Mouse (Mus musculus) induced T-regulatory cell, adult 2 months (primary cell): ENCODE data around the gene Pced1b.

Experiments used
- DNase-seq: peaks from one replicate; pipeline ENCODE4 v3.0.0-alpha.2; 2012; ENCODE audit warnings: low read depth

Gene Pced1b

DNA sequence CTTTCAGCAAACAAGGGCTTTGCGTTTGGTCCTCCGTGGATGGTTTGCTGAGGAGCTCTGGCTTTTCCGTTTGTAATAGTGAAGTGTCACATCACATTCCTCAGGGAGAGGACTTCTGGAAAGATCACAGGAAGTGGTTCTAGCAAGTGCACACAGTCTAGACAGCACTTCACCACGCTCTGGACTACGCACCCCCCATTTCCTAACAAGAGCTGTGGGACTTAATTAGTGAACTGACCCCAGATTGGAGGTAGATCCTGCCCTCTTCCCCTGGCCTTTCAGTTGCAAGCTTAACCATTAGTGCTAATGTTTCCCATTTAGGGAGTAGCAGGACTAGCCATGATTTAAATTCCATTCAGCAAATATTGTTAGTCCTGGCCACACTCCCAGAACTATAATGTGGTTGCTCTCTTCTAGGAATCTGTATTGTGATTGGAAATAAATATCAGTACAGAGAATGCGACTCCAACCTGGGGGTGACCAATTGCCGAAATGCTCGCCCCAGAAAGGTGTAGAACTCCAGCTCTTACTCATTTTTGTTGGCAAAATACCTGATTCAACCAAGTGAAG, 10.4 kb downstream of the Pced1b start:
- no peak for DNase-seq

DNA sequence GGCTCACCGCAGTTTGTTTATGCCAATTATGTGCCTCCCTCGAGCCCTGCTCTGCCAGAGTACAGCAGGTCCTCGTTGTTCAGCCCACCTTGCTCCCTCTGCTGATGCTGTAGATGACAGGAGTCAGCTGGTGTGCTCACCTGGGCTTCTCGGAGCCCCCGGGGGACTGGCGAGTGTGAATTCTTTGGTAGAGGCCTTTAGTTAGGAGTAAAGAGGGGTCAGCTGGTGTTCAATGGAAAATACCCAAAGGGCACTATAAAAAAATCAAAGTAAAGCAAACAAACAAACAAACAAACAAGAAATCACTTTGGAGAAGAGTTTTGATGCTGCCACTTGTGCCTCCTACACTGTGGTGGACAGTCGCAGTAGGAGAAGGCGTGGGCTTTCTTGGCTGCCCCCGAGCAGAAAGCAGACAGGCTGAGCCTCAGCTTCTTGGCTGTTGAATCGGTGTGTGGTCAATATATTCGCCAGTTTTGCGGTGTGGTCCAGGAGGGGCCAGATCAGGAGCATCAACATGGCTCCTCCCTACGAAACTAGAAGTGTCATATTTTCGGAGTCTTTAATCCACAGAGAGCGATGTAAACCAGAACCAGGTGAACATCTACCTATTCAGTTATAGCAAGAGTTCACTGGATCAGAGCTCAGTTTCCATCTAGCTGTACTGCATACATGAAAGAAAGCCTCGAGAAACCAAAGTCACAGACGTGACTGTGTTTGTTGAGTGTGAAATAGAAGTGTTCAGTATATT, 11.8 kb downstream of the Pced1b start:
- no peak for DNase-seq

DNA sequence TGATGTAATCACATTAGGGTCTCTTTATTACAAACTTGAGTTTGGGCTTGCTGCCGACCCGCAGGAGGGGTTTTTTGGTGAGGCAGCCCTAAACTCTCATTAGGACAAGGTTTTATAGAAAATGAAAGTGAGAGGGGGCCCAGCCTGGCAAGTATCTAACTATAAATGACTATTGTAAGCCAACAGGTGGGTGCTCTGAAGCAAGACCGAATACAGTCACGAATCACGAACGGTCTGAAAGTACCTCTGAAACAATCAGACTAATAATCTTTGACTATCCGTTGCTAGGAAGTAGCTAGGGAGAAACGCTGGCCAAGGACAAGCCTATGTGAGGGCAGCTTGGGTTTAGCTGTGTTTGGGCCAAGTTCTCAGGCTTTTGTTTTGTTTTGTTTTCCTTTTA, 12.4 kb downstream of the Pced1b start:
- no peak for DNase-seq

DNA sequence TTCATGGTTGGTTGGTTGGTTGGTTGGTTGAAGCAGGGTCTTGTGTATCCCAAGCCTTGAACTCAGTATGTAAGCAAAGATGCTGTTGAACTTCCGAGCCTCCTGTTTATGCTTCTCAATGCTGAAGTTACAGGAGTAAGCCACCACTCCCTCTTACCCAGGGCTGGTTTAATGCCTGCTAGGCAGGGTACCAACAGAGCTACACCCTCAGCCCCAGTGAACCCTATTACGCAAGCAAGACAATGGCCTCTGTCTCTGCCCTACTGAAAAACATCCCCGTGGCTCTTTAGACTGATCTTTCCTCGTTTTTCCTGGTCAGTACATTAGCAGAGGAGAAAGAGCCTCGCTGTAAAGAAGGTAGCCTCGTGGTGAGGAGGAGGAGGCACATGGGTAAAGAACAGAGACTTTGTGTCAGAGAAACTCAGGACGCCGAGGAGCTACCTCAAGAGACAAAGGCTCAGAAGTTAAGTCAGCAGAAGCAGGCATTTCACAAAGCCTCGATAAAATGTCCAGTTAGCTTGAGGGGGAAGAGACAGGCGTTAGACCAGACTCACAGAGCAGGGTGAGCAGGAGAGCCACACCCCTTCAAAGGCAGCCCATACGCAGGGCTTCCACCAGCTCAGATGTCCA, 13.2 kb downstream of the Pced1b start:
- no peak for DNase-seq

DNA sequence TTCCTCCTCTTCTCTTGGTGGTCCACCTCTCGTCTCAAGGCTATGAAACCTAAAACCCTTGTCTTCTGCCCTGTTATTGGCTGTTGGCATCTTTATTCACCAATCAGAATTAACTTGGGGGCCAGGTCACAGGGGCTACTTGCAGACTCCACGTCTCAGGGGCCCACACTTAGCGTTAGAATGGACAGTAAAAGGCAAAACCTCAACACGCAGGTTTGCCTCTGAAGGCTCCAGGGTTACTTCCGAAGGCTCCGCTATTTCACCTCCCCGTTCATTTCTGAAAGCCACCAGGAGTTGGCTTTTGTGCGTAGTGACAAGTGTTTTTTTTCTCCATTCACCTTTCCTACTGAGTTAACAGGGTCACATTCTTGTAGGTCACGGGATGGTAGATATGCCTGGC, 15.3 kb downstream of the Pced1b start:
- DNase-seq = no peak

DNA sequence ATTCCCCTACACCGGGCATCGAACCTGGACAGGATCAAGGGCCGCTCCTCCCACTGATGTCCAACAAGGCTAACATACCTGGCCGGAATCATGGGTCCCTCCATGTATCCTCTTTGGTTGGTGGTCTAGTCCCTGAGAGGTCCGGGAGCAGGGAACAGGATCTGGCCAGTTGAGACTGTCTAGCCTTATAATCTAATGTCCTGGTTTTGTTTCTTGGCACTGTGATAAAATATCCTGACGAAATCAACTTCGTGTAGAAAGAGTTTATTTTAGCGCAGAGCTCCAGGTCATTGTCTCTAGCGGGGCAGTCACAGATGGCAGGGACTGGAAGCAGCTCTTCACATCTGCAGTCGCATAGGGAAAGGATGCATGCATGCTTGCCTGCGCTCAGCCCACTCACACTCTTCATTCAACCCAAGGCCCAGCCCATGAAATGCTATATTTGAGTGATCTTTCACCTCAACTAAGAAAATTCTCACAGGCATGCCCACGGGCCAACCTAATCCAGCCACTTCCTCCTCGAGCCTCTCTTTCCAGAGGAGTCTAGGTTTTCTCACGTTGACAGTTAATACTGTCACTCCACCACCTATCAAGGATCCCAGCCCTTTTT, 19.4 kb downstream of the Pced1b start:
- no peak for DNase-seq

DNA sequence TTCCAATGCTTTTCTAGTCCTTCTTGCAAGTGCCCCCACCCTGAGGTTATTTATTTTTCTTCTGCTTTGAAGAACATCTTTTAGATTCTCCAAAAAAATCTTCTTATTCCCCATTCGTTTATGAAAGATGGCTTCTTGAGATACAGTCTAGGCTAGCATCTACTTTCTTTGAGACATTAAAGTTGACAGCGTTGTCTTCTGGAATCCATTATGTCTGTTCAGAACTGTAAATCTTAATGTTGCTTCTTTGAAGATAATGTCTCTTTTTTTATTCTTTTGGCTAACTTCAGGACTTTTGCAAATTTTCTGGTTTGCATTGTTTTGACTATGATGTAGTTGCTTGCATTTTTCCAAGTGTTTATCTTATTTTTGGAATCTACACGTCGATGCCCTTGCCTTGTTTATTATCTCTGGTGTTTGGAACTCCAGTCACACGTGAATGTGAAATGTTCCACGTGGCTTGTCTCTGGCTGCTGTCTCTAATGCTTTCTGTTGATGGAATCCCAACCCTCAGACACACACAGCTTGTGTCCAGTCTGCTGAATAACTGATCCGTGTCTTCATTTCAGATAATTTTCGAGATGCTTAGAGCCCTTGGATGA, 20.3 kb downstream of the Pced1b start:
- no peak for DNase-seq

DNA sequence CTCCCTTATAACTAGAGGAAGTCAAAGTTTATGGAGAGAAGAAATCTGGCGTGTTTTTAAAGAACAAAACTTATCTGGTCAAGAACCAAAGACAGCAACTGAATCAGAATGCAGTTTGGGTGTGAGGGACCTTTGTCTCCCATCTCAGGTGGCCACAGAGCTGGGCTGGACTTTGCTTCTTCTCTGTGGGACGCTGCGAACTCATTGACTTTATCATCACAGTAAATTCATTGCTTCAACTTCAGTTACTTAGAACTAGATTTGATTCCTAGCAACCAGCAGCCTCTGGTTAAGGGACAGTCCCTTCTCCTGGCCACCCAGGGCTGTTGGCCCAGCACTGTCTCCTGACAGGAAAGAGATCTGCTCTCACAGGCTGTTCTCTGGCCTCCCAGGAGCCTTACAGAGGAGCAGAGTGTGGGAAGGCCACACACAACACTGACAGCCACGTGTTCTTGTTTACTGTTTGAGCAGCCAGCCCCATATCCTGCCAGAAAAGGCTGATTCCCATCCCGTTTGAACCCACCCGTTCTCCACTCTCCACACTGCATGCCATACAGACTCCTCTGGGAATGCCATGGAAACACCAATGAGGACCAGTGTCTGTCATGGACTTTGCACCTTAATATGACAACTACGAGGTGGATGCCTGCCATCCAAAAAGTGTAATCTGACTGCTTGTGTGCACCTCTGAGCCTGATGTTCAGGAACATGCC, 25.2 kb downstream of the Pced1b start:
- no peak for DNase-seq

DNA sequence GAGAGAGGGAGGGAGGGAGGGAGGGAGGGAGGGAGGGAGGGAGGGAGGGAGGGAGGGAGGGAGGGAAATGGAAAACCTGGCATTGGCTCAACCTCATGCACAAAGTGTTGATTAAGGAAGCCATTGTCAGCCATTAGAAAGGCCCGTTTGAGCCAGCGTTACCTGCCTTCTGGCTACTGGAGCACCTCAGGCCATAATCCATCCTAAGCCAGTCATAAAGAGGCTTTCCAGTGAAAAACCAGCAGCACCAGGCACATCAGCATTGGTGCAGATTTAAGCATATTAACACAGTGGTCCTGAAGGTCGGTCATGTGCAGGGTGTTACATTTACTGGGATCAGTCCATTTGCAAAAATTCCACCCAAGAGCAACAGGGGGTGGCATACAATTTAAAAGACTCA, 25.9 kb downstream of the Pced1b start:
- no peak for DNase-seq

DNA sequence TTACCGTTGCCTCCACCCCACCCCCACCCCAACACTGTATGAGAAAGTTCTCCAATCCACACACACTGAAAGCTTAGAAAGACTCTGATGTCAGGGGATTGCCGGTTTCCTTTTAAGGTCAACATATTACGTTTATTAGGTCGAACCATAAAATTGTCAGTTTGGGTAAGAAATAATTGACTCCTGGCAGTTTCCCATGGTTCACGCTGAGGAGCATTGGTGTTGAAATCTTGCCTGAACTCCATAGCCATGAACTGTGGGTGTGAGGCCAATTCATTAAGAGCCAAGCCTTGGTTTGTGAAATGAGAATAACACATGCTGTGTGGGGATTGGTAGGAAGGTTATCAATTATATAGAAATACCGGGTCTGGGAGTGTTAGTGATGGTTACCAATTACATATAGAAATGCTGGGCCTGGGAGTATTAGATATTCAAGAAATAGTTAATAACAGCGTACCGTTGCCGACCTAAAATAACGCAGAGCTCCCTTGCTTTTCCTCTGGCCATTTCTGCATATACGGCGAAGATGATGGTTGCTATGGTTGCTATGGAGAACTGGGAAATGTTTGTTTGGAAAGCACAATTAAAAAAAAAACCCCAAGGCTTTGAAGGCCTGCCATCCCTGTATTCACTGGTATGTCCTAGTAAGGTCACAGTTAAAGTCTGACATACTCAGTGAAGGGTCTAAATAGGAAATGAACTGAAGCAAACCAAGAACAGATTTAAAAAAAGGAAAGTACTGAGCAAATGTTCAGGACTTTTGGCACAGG, 28.9 kb downstream of the Pced1b start:
- DNase-seq = no peak

DNA sequence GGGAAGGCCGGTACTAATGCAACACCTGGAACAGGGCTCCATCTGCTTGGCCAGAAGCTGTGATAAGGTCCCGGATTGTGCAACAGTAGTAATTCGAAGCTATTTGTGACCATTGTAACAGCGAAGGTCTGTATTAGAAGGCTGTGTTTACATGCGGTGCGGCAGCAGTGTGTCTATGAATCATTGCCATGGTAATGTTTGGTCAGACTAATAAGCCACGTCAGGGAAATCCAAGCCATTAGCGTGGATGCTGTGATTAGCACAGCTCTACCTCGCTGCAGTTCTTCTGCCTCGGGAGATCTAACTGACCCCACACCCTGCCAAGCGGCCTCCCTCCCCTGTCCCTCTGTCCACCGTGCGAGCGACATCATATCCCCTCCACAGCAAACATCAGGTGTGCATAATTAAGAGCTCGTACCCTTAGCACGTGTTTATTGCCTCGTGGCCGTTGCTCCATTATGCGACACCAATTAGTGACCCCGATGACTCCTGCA, 29.8 kb downstream of the Pced1b start:
- no peak for DNase-seq

DNA sequence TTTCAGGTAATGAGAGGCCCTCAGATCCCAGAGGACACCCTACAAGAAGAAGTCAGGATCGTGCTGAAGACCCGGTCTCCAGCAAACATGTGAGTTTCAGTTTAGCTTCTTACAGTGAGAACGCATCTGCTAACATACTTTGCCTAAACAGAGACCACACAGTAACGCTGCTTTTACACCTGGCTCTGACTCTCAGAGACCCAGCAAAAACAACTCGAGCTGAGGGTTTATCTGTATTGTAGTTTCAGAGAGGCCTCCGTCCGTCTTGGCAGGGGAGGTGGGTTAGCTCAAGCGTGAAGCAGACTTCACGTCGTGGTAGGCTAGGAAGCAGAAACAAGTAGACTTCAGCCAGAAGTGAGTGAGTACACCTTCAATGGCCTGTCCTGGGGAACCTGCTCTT, 30.4 kb downstream of the Pced1b start:
- no peak for DNase-seq

DNA sequence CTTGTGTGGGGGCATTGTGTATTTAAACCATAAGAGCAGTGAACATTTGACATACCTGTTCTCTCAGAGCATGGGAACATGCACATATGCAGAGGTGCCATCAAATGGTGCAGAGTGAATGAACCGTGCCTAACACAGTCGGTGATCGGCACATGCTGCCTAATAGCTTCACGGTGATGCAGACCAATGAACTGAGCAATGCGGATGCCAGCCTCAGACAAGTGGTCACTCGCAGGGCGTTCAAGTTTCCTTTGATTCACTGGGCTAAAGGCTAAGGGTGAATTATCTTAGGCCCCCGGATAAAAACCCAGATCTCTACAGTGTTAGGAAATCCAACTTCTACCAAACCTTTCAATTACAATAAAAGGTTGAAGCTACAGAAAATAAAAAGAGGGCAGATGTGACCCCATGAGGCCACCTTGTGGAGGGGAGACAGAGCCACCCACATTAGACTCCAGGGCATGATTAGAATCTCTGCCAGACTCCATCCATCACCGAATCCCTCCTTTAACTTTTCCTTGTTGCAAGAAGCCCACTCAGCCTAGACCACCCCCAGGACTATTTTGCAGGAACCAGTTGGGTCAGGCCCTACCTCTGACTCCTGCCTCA, 31.5 kb downstream of the Pced1b start:
- no peak for DNase-seq

DNA sequence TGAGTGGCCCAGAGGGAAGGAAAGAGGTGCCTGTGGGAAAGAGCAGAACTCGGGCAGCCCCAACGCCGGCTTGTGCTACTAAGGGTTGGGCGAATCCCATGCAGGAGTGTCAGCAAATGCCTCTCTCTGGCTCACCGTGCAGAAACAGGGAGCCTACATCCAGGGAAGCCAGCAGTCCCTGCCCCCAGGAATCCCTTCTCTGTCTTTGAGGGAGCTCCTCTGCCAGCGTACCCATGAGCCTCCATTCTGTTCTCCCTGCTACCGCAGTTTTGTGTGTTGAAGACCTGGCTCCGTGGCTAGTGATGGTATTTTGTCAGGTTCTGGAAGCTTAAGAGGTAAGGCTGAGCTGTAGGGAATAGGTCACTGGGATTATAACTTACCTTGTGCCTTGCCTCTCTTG, 33.2 kb downstream of the Pced1b start:
- DNase-seq = no peak

DNA sequence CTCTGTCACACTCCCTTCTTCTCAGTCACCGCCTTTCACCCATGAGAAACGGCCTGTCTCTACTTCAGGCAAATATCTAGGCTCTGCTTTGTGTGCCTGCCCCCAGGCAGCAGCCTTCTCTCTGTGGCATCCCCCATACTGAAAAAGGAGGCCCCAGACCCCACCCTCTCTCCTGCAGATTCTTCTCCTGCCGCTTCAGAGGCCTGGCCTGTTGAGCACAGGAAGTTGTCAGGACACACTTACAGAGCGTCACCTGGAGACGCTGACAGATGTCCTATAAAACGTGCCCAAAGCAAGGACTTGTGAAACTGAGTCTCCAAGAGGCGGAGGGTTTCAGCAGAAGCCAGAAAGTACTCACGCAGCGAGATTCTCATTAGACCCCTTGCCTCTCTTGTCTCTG, 33.9 kb downstream of the Pced1b start:
- DNase-seq = no peak

DNA sequence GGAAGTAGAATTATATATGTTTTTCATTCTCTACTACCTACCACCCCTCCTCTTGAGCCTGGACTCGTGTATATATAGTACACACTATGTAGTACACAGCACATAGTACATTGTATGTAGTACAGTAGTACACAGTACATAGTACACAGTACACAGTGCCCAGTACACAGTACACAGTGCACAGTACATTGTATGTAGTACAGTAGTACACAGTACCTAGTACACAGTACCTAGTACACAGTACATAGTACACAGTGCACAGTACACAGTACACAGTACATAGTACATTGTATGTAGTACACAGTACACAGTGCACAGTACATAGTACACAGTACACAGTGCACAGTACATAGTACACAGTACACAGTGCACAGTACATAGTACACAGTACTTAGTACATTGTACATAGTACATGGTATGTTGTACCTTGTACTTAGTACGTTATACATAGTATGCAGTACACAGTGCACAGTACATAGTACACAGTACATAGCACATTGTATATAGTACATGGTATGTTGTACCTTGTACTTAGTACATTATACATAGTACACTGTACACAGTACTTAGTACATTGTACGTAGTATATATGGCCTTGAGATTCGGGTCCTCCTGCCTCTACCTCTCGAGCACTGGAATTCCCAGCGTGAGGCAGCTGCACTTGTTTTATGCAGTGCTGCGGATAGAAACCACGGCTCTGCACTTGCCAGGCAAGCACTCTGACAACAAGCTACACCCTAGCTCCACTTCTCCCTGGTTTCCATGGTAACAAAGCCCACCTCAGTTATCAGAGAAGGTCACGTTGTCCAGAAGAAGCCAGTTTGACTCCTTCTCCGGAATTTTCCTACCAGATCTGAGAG, 35.0 kb downstream of the Pced1b start:
- DNase-seq = no peak

DNA sequence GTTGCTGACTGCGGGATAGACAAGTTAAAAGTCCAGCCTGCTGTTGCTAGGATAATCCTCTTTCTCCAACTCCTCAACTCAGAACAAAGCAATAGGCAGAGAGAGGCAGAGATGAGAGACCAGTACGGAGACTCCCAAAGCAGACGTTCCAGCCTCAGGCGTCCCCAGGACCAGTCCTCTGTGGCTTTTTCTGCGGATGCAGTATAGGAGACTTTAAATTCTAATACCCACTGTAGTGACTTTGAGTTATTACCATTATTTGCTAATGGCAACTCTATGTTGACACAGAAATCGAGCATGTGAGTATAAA, 35.6 kb downstream of the Pced1b start:
- DNase-seq = no peak

DNA sequence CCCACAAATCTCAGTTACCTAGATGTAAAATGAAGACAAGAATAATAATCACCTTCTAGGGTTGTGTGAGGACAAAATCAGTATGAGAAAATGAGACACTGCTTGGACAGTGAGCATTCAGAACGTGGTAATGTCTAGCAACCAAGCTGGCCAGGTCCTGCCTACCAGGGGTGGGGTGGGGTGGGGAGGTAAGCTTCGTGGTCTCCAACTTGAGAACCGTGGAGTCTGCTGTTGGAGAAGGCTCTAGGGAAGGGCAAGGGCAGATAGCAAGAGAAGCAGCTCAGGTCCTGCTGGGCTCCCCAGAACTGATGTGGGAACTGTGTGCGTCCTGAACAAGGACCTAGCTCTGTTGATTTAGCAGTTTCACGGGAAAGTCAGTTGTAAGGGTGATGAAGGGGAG, 37.3 kb downstream of the Pced1b start:
- no peak for DNase-seq

DNA sequence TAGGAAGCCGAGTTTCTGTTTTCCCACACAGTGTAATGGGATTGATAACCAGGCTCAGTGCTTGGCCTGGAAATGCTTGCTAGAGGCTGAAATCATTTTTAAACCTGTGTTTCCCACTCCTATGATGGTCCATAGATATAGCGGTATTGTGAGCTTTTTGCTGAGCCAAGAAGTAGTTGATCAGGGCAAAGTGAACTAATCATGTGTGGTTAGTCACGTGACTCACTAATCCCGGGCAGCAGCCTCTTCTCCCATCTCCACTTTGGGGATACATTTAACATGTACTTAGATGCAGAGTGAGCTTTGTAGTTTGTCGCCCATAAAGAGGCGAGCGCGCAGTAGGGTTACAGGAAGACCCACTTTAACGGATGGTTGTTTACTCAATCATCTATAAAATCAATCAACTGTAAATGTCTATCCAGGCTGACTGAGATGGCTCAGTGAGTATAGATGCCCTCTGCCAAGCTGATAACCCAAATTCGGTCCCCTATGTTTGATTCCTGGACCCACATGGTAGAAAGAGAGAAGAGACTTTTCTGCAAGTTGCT, 38.8 kb downstream of the Pced1b start:
- no peak for DNase-seq

DNA sequence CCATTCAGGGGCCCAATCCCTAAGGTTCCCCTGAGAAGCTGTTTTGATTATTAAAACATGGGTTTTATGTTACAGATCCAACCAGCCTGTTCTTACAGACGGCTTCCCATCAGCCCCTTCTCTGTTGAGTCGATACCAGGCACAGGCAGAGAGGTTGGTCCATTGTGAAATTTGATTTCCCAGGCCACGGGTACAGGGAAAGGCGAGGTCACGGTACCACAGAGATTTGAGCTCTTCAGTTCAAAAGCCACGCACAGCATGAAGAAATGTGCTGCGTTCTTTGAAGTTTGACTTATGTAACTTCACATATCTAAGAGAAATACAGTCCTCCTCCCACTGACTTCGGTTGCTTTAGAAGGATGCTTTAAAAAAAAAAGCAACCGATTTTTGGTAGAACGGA, 39.8 kb downstream of the Pced1b start:
- no peak for DNase-seq
